Mouse (Mus musculus) heart, postnatal 0 days (tissue): ENCODE results near the gene Crat.

Source experiments
- CTCF ChIP-seq: IDR thresholded peaks from 2 replicates; pipeline ENCODE4 v1.5.1; 2016; ENCODE audit warnings: antibody characterized with exemption, control low read depth, low read depth
- EP300 ChIP-seq: IDR thresholded peaks from 2 replicates; pipeline ENCODE4 v1.6.1; 2016; ENCODE audit warnings: antibody characterized with exemption, low read depth

DNA sequence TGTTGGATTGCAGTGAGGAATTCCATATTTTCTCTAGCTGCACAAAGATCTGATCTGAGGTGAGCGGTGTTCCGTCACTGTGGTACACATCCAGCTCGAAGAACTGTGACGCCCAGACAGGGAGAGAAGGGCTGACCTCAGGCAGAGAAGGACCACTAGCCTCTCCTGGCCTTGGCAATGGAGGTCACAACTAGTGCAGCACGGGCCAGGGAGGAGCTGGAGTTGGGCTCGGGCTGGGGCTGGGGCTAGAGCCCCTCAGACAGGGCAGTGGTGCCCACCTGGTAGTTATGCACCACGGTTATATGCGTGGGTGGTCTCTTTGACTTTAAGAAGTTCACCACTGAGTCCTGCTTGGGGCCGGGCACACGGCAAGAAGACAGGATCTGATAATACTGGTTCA, 7.8 kb downstream of the Crat start:
- TF ChIP-seq EP300 = no peak
- no peak for TF ChIP-seq CTCF
